Mouse (Mus musculus) ES-Bruce4 (cell line): ENCODE measurements at regions not wholly inside any gene's neighbourhood (a gene's known extent, or its start where the extent isn't known, plus 50 kb on each side); places are given as distances from the start of the nearest gene placed in this dataset.

ENCODE experiments used
- H3K27ac ChIP-seq: 2 replicates; pipeline ENCODE4 v1.5.1; 2012; ENCODE audit warnings: low read length, inconsistent platforms; ENCODE audit not compliant: insufficient read depth
- H3K27me3 ChIP-seq: 2 replicates; pipeline ENCODE4 v1.6.1; 2012; ENCODE audit warnings: mild to moderate bottlenecking, low read length, inconsistent platforms; ENCODE audit not compliant: control insufficient read depth, poor library complexity, insufficient read depth, severe bottlenecking
- H3K36me3 ChIP-seq: 2 replicates; pipeline ENCODE4 v1.6.1; 2012; ENCODE audit warnings: inconsistent platforms, mild to moderate bottlenecking, low read length, moderate library complexity; ENCODE audit not compliant: control insufficient read depth, poor library complexity, insufficient read depth, severe bottlenecking
- H3K4me1 ChIP-seq: one replicate; pipeline ENCODE4 v1.8.1; 2011; ENCODE audit warnings: low read length; ENCODE audit not compliant: control insufficient read depth, insufficient read depth
- H3K4me3 ChIP-seq: 2 replicates; pipeline ENCODE4 v1.5.1; 2011; ENCODE audit warnings: low read depth, mild to moderate bottlenecking, low read length
- H3K9ac ChIP-seq: 2 replicates; pipeline ENCODE4 v1.6.1; 2012; ENCODE audit warnings: low read depth, mild to moderate bottlenecking, inconsistent platforms; ENCODE audit not compliant: poor library complexity, severe bottlenecking
- H3K9me3 ChIP-seq: replicated peaks from 2 replicates; pipeline ENCODE4 v1.6.1; 2012; ENCODE audit warnings: mild to moderate bottlenecking, low read length, inconsistent platforms; ENCODE audit not compliant: control insufficient read depth, poor library complexity, insufficient read depth, severe bottlenecking
- CTCF ChIP-seq: IDR thresholded peaks from one replicate; pipeline ENCODE4 v1.8.1; 2011; ENCODE audit warnings: low read depth, low read length
- EP300 ChIP-seq: IDR thresholded peaks from 2 replicates; pipeline ENCODE4 v1.6.1; 2011; ENCODE audit warnings: low read depth, low read length; ENCODE audit not compliant: insufficient read depth
- POLR2A ChIP-seq: IDR thresholded peaks from one replicate; pipeline ENCODE4 v1.8.1; 2011; ENCODE audit warnings: low read length; ENCODE audit not compliant: insufficient read depth

- no peak overlapping the region for H3K27ac ChIP-seq
- no peak overlapping the region for H3K4me3 ChIP-seq
- no peak overlapping the region for H3K9ac ChIP-seq
- TF ChIP-seq EP300: no peak
- no peak for TF ChIP-seq CTCF
- TF ChIP-seq POLR2A: no peak
- H3K4me1 ChIP-seq: no peaks in the 10 kb centered on the region
- H3K36me3 ChIP-seq: no peaks in the 10 kb centered on the region
- no peaks in the 10 kb centered on the region for H3K27me3 ChIP-seq
- no peaks in the 10 kb centered on the region for H3K9me3 ChIP-seq
Observed at GRCm38 (mm10) chr4:153567329-153567973, 84.8 kb upstream of the Ajap1 start.

GRCm38 (mm10) chr4:153573180-153573769 lies 90.7 kb upstream of the Ajap1 start:
- Histone ChIP-seq H3K9ac (no peak overlapping the region), H3K27ac (no peak overlapping the region), H3K27me3 (no peaks in the 10 kb centered on the region), H3K4me3 (no peak overlapping the region), H3K36me3 (no peaks in the 10 kb centered on the region), H3K4me1 (no peaks in the 10 kb centered on the region), H3K9me3 (no peaks in the 10 kb centered on the region)
- TF ChIP-seq EP300: no peak

- no peak overlapping the region for H3K9ac ChIP-seq
- TF ChIP-seq EP300: no peak
- TF ChIP-seq POLR2A: no peak
- no peak for TF ChIP-seq CTCF
- no peak overlapping the region for H3K4me3 ChIP-seq
- no peaks in the 10 kb centered on the region for H3K9me3 ChIP-seq
- no peaks in the 10 kb centered on the region for H3K36me3 ChIP-seq
- H3K4me1 ChIP-seq: no peaks in the 10 kb centered on the region
- H3K27me3 ChIP-seq: no peaks in the 10 kb centered on the region
- H3K27ac ChIP-seq: no peak overlapping the region
Observed at GRCm38 (mm10) chr4:153593291-153593690, 110.7 kb upstream of the Ajap1 start.

DNA sequence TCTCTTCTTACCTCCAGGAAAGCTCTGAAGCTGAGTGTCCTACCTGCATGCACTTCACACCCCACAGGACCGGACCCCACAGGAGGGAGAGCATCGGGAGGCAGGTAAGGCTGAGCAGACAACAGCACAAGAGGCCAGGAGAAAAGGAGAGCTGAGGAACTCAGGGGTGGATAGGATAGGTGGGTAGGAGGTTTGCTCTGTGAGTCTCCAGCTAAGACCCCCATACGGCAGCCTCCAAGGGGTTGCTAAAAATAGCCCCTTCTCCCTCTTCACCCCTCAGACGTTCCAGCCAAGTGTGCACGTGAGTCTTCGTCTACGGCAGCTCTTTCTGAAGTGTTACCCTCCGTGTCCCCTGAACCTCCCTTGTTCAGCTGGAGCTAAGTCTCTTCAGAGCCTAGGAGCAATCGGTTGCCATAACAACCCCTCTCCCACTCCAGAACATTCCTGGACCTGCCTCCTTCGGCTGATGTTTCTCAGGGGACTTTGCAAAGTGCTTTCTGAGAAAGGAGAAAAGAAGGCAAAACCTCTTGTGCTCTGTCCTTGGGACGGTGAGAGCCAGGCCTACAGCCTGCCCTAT lies 117.3 kb upstream of the Ajap1 start:
- no peak overlapping the region for H3K4me3 ChIP-seq
- H3K9ac ChIP-seq: no peak overlapping the region
- no peaks in the 10 kb centered on the region for H3K9me3 ChIP-seq
- no peak overlapping the region for H3K27ac ChIP-seq
- H3K36me3 ChIP-seq: no peaks in the 10 kb centered on the region
- H3K27me3 ChIP-seq: no peaks in the 10 kb centered on the region
- no peaks in the 10 kb centered on the region for H3K4me1 ChIP-seq
- TF ChIP-seq POLR2A (no peak), EP300 (no peak), CTCF (no peak)

- no peaks in the 10 kb centered on the region for H3K27me3 ChIP-seq
- H3K4me3 ChIP-seq: no peak overlapping the region
- no peak overlapping the region for H3K9ac ChIP-seq
- H3K27ac ChIP-seq: no peak overlapping the region
- no peaks in the 10 kb centered on the region for H3K9me3 ChIP-seq
- H3K36me3 ChIP-seq: no peaks in the 10 kb centered on the region
- no peak for TF ChIP-seq POLR2A
- no peak for TF ChIP-seq EP300
- no peak for TF ChIP-seq CTCF
- H3K4me1 ChIP-seq: no peaks in the 10 kb centered on the region
Observed at GRCm38 (mm10) chr4:153602496-153602895, 119.9 kb upstream of the Ajap1 start.
